Mouse (Mus musculus): ENCODE results near the gene Cebpb.

DNA sequence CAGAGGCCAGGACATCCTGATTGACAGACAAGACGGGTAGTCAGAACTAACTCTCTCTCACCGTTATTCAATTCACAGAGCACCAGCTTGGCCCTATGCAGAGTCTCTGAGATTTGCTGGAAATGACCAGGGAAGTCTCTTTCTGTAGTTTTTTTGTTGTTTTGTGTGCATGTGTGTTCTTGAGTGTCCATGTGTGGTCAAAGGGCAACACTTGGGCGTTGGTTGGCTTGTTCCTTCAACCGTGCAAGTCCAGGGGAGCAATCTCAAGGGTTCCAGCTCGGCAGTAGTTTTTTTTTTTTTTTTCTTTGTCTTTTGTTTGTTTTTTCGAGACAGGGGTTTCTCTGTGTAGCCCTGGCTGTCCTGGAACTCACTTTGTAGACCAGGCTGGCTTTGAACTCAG lies 26.0 kb upstream of the Cebpb start:
- TF ChIP-seq TAL1 (IDR thresholded peaks at IDR 0.05; ENCODE audit: low read length), result no peak
- TF ChIP-seq GATA1 (IDR thresholded peaks at IDR 0.05; ENCODE audit: low read length), result no peak

Measured in erythroblast, embryonic 14.5 days (primary cell).